Mouse (Mus musculus) heart, postnatal 0 days (tissue): ENCODE measurements around the gene Meis1.

ENCODE experiments used
- CTCF ChIP-seq: IDR thresholded peaks from 2 replicates; pipeline ENCODE4 v1.5.1; 2016; ENCODE audit warnings: antibody characterized with exemption, control low read depth, low read depth
- EP300 ChIP-seq: IDR thresholded peaks from 2 replicates; pipeline ENCODE4 v1.6.1; 2016; ENCODE audit warnings: antibody characterized with exemption, low read depth

DNA sequence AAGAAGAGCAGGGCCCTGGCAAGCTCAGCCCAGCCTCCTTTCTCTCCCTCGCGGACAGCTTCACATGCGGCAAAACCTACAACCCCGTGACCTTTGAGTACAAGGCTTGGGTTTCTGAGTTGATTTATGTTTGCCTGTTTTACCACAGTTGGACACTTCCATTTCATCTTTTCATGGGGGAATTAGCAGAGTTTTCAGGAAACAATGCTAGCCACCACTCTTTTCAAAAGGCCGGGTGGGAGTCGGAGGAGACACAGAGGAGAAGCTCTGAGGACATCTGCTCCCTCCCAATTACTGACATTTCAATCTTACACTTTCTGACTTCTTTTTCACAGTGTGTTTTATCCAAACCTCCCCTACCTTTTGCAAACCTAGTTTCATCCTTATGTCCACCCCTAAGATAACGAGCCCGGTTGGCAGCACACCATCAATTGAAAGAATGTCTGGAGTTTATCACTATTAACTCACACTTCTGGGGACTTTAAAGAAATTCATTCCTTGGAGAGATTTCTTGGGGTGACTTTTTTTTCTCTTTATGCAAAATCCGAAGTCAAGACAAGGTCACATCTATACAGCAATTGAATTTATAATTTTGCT, 133.0 kb downstream of the Meis1 start:
- TF ChIP-seq CTCF (no peak), EP300 (no peak)
